Mouse (Mus musculus): ENCODE data around the gene Usf3.

DNA sequence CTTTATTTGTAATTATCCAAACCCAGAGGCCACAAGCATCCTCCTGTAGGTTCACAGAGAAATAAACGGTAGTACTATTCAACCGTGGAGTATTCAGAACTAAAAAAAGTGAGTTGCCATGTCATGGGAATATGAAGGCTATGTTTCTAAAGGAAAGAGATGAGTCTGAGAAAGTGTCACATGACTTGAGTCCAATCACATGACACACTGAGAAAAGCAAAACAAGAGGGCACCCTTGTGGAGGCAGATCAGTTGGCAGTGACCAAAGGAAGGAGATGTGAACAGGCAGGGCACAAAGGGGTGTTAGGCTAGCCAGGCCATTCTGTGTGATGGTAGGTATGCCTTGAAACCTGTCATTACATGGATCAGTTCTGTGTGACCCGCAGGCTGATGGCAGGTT lies 79.7 kb downstream of the Usf3 start:
- TF ChIP-seq POLR2A (IDR thresholded peaks at IDR 0.05; ENCODE audit: borderline replicate concordance, control insufficient read depth, low read depth, low read length): no peak
- no peak for TF ChIP-seq CTCF (IDR thresholded peaks at IDR 0.05; ENCODE audit: control insufficient read depth, insufficient read depth, low read length)
